18 mouse cellular contexts compared by ENCODE assay signal in genomic region chr3:83816372-83816925, GRCm38 (mm10). TPM values are rescaled to one million over a fixed set of nuclear protein-coding genes. Genes with fewer than 3 reads are reported as not detected.
DNase-seq lines count a peak whose midpoint lies in the region; ATAC-seq and TF ChIP-seq lines count a peak whose summit lies in the region.
"Had no signal": no experiment of that assay in that cellular context is flagged by ENCODE, and none has a peak within 500 bp of the region (broad histone marks: within the 10 kb centered on the region; RNA-seq: fewer than 3 reads in every experiment).

No protein-coding gene starts in this region.

- H3K4me1 ChIP-seq in limb, embryonic 12.5 days (replicated peaks): peaks cover 42% of the 10 kb centered on the region
- H3K4me1 ChIP-seq in limb, embryonic 10.5 days: peaks cover 28% of the 10 kb centered on the region
- H3K4me1 ChIP-seq in limb, embryonic 14.5 days (ENCODE audit: control insufficient read depth, insufficient read depth, low read length): peaks cover 32% of the 10 kb centered on the region
- H3K4me1 ChIP-seq: forebrain, embryonic 13.5 days; forebrain, embryonic 15.5 days had no signal

- no peak overlapping the region for H3K4me2 ChIP-seq in limb, embryonic 12.5 days
- H3K4me2 ChIP-seq in limb, embryonic 14.5 days (replicated peaks; ENCODE audit: low read depth, low read length, severe bottlenecking): no peak overlapping the region
- H3K4me2 ChIP-seq: embryonic facial prominence, embryonic 12.5 days; forebrain, embryonic 13.5 days; forebrain, embryonic 15.5 days had no signal

- no peaks in the 10 kb centered on the region for H3K36me3 ChIP-seq in limb, embryonic 12.5 days
- H3K36me3 ChIP-seq in limb, embryonic 10.5 days: no peaks in the 10 kb centered on the region
- no peaks in the 10 kb centered on the region for H3K36me3 ChIP-seq in limb, embryonic 14.5 days (ENCODE audit: control insufficient read depth, insufficient read depth, low read length)
- H3K36me3 ChIP-seq: embryonic facial prominence, embryonic 10.5 days; embryonic facial prominence, embryonic 12.5 days; forebrain, embryonic 15.5 days had no signal

- no peak for TF ChIP-seq POLR2A in limb, embryonic 14.5 days (IDR thresholded peaks at IDR 0.05; ENCODE audit: borderline replicate concordance, extremely low read depth, insufficient read depth, insufficient read length)

- DNase-seq in limb, embryonic 10.5 days (ENCODE audit: low spot score): no peak
- DNase-seq in limb, embryonic 14.5 days (ENCODE audit: low spot score): peak; percentile 69
- no peak for DNase-seq in retina, postnatal 1 day
- DNase-seq in spleen, postnatal 4 days (ENCODE audit: low spot score in 2 of 2): no peak
- DNase-seq: adrenal gland, adult 2 months; adrenal gland, postnatal 10 days; adrenal gland, postnatal 25 days; cerebellum, adult 11 months; cerebellum, adult 2 months; cerebellum, adult 9-10 months; cerebellum, postnatal 10 days; cerebellum, postnatal 25 days; forebrain, postnatal 0 days had no signal

- H3K27ac ChIP-seq in limb, embryonic 12.5 days: peak overlapping the region; percentile 51
- H3K27ac ChIP-seq in limb, embryonic 10.5 days: no peak overlapping the region
- 0 out of 2 replicates have a peak overlapping the region, but pooled peaks have one; percentile 5 for H3K27ac ChIP-seq in limb, embryonic 14.5 days (replicated peaks; ENCODE audit: low read depth, low read length)
- H3K27ac ChIP-seq: embryonic facial prominence, embryonic 10.5 days; embryonic facial prominence, embryonic 12.5 days; forebrain, embryonic 13.5 days; forebrain, embryonic 15.5 days had no signal

- H3K27me3 ChIP-seq in limb, embryonic 12.5 days: no peaks in the 10 kb centered on the region
- H3K27me3 ChIP-seq in limb, embryonic 10.5 days (ENCODE audit: low read depth, poor library complexity, severe bottlenecking): no peaks in the 10 kb centered on the region
- H3K27me3 ChIP-seq in limb, embryonic 14.5 days (ENCODE audit: control insufficient read depth, insufficient read depth, low read length): no peaks in the 10 kb centered on the region
- H3K27me3 ChIP-seq: embryonic facial prominence, embryonic 12.5 days; forebrain, embryonic 13.5 days; forebrain, embryonic 15.5 days had no signal

- H3K4me3 ChIP-seq in limb, embryonic 12.5 days (replicated peaks): no peak overlapping the region
- no peak overlapping the region for H3K4me3 ChIP-seq in limb, embryonic 10.5 days
- no peak overlapping the region for H3K4me3 ChIP-seq in limb, embryonic 14.5 days (replicated peaks; ENCODE audit: low read length)
- H3K4me3 ChIP-seq: embryonic facial prominence, embryonic 10.5 days; embryonic facial prominence, embryonic 12.5 days; forebrain, embryonic 13.5 days; forebrain, embryonic 15.5 days had no signal

- WGBS in limb, embryonic 12.5 days: 26% methylated on average over 4 of the region's 4 CpGs
- 63% methylated on average over 4 of the region's 4 CpGs for WGBS in limb, embryonic 10.5 days
- WGBS in limb, embryonic 14.5 days: 25% methylated on average over 4 of the region's 4 CpGs

- no peak for ATAC-seq in limb, embryonic 12.5 days (ENCODE audit: insufficient number of reproducible peaks, insufficient read depth, low FRiP score, low TSS enrichment, low read depth)
- peak; percentile 67 for ATAC-seq in limb, embryonic 14.5 days (ENCODE audit: low FRiP score, low read depth)
- ATAC-seq: forebrain, embryonic 13.5 days; forebrain, embryonic 15.5 days; forebrain, postnatal 0 days had no signal

- no peak overlapping the region for H3K9ac ChIP-seq in limb, embryonic 12.5 days (replicated peaks)
- no peak overlapping the region for H3K9ac ChIP-seq in limb, embryonic 14.5 days (ENCODE audit: low read depth, low read length, severe bottlenecking)
- H3K9ac ChIP-seq: embryonic facial prominence, embryonic 12.5 days; forebrain, embryonic 13.5 days; forebrain, embryonic 15.5 days; forebrain, postnatal 0 days had no signal

- H3K9me3 ChIP-seq in limb, embryonic 12.5 days: no peaks in the 10 kb centered on the region
- no peaks in the 10 kb centered on the region for H3K9me3 ChIP-seq in limb, embryonic 10.5 days (replicated peaks)
- no peaks in the 10 kb centered on the region for H3K9me3 ChIP-seq in limb, embryonic 14.5 days (ENCODE audit: control insufficient read depth, low read length)
- H3K9me3 ChIP-seq: embryonic facial prominence, embryonic 10.5 days; embryonic facial prominence, embryonic 12.5 days; forebrain, embryonic 13.5 days; forebrain, embryonic 15.5 days had no signal

RNA-seq across cellular contexts. Expression of gene Tlr2, which starts 25.1 kb away (rescaled TPM):
- 3.7 and 4.3 TPM in 2 replicates for polyA plus RNA-seq in limb, embryonic 12.5 days (2016; fragmentation: Nextera tagmentation; extraction: Ambion mirVana)
- 0.74 and 1.2 TPM in 2 replicates for polyA plus RNA-seq in limb, embryonic 10.5 days (2016; fragmentation: Nextera tagmentation; extraction: Ambion mirVana)
- 5.6 and 6.1 TPM in 2 replicates for polyA plus RNA-seq in limb, embryonic 14.5 days (2012; rRNA removed)
- 10.3 and 11.3 TPM in 2 replicates for polyA plus RNA-seq in limb, embryonic 14.5 days (2014; fragmentation: Nextera tagmentation; extraction: Ambion mirVana)

RNA-seq across cellular contexts. Expression of gene Sfrp2, which starts 50.3 kb away (rescaled TPM):
- 307 and 308 TPM in 2 replicates for polyA plus RNA-seq in limb, embryonic 12.5 days (2016; fragmentation: Nextera tagmentation; extraction: Ambion mirVana)
- 63.6 and 92.5 TPM in 2 replicates for polyA plus RNA-seq in limb, embryonic 10.5 days (2016; fragmentation: Nextera tagmentation; extraction: Ambion mirVana)
- 446 and 655 TPM in 2 replicates for polyA plus RNA-seq in limb, embryonic 14.5 days (2012; rRNA removed)
- 328 and 398 TPM in 2 replicates for polyA plus RNA-seq in limb, embryonic 14.5 days (2014; fragmentation: Nextera tagmentation; extraction: Ambion mirVana)
